Mouse (Mus musculus): ENCODE measurements at regions not wholly inside any gene's neighbourhood (a gene's known extent, or its start where the extent isn't known, plus 50 kb on each side); places are given as distances from the start of the nearest gene placed in this dataset.

DNA sequence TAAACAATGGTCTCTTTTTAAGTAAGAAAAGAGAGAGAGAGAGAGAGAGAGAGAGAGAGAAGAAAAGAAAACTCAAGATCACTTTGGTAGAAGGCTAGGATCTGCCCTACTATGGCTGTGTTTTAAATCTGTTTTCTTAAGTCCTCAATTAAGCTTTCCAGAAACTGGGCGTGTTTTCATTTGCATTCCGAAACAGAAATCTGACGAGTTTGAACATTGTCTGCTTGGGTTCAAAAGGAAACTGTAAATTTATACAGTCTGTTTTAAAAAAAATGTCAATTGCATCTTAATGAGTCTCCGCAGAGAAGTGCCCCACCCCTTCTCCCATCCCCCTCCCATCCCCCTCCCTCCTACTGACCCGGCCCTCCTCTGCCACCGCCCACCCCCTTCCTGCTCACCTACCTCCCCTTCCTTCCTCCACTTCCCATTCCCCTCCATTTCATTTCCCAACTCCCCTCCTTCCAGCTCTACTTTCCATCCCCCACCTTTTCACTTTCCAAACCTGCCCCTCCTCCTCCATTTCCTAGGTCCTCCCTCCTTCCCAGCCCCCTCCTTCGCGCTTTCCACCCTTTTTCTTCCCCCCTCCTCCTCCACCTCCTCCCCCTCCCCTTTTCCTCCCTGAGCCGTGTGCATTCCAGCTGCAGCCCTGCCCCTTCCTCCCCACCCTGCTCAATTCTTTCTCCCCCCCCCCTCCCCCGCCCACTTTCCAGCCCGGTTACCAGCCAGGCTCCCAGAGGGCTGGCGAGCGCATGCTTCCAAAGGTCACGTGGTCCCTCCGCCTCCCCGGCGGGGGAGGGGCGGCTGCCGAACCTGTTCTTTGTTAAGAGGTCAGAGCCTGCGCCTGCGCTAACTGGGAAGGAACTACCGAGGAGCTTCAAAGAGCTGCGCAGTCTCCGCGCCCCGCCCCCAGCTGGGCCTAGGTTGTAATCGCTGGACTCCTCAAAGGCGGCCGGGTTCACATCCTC is 77.7 kb upstream of the Tbl1x start:
- TF ChIP-seq CTCF (IDR thresholded peaks at IDR 0.05; ENCODE audit: low read depth, low read length) = no peak
- no peak for TF ChIP-seq POLR2A (IDR thresholded peaks at IDR 0.05; ENCODE audit: extremely low read depth, insufficient read depth, low read length)
